Mouse (Mus musculus): ENCODE measurements around the gene Rnf144a.
"Not testable (repeated sequence)": the region's sequence is repeated elsewhere in the genome, so short reads cannot be mapped to it uniquely, and the experiment has no call there.

Gene Rnf144a

DNA sequence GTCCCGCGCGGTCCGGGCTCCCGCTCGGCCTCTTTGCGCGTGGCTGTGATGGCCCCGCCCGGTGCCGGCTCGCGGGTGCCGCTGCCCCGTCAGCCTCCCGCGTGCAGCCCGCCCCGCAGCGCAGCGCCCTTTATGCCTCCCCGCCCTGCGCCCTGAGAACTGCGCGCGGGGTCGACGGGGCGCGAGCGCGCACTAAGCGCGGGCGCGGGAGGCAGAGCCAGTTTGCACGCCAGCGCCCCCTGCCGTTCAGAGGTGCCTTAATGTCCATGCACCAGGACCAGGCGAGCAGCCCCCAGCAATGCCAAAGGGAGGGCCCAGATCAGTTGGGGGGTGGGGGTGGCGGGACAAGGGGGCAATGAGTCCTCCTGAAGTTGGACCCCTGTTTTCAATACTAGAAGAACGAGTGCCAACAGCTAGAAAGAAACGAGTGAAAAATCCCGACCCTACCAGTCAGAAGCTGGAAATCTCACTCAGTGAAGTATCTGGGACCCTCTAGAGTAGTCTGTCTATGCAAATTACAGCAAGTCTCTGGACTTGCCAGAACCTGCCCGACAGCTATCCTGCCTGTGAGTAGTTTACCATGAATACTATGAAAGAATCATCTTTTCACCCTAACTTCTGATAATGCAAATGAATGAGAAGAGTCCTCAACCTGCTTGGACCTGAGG, at the start of gene Rnf144a:
Gene Rnf144a (minus strand): TSS at position 151 of the 668 bp plus-strand sequence.
- DNase-seq (ENCODE audit: low spot score in 2 of 2): peak; percentile 79 to 93

DNA sequence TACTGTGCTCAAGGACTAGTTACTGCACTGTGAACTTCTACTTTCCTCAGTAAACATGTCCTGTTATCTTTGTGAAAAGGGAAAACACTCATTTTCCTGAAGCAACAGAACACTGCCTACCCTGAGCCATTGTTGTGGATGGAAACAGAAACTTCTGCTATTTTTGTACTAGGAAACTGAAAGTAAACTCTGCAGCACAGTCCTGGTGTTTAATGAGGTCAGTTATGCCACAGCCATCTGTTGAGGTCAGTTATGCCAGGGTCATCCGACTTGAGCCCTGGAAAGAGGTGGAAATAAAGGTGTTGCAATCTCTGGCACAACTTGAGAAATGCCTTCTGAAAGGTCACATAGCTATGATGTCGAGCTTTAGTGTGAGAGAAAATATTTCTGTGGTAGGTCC, 45.0 kb upstream of the Rnf144a start:
- DNase-seq (ENCODE audit: low spot score in 2 of 2): no peak

GRCm38 (mm10) chr12:26456028-26456698, 41.1 kb upstream of the Rnf144a start, which contains the start of gene Rsad2:
Rsad2 (minus strand) TSS chr12:26456452.
- no peak for DNase-seq (ENCODE audit: low spot score in 2 of 2)

DNA sequence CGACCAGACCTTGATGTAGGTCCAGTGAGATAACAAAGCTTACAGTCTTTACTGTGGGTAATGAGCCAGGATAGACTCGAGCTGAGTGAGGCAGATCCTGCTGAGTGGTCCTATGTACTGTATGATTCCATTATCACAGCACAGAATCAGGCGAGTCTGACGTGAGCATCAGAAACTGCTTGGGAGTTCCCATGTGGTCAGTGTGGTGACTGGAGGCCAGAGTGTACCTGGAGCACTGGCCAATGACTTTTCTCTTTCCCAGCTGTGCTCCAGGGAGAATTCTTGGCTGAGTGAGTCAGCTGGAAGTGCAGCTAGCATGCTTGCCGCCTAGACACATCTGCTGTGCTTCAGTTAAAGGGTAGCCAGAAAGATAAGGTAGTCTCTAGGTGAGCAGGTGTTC, 39.6 kb upstream of the Rnf144a start:
- no peak for DNase-seq (ENCODE audit: low spot score in 2 of 2)

- no peak for DNase-seq (ENCODE audit: low spot score in 2 of 2)
These were observed 37.9 kb upstream of the Rnf144a start for GRCm38 (mm10) chr12:26452951-26453350.

DNA sequence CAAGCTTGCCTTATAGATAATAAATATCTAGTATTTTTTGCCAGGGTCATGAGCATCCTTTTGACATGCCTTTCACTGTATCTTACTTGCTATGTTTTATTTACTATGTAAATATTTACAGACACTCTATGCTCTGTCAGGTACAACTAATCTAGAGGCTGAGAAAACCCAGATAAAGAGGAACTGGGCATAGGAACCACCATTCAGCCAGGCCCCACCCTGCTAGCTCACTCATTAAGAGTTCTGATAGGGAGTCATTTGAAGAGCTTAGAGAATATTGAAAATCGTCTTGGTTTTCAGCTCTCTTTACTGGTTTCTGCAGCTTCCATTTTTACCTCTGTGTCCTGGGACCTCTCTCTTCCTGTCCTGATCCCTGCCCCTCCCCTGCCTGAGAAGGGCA, 36.1 kb upstream of the Rnf144a start:
- no peak for DNase-seq (ENCODE audit: low spot score in 2 of 2)

DNA sequence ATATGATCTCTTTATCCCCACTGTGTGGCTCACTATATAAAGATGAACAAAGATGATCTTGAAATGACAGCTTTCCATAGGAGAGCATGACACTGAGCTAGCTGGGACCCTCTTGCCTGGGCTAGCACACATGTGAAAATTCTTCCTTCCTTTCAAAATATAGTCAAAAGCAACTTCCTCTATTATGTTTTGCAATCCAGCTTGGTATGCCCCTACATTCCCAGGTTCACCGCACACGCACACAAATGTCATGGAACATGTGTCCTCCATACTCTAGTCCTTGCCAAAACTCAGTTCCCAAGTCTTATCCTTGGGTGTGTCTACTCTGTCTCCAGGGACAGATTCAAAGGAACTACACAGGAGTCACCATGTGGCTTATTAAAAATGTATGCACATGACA, 34.4 kb upstream of the Rnf144a start:
- no peak for DNase-seq (ENCODE audit: low spot score in 2 of 2)

GRCm38 (mm10) chr12:26446377-26447045, 31.5 kb upstream of the Rnf144a start:
- DNase-seq (ENCODE audit: low spot score in 2 of 2): no peak

DNA sequence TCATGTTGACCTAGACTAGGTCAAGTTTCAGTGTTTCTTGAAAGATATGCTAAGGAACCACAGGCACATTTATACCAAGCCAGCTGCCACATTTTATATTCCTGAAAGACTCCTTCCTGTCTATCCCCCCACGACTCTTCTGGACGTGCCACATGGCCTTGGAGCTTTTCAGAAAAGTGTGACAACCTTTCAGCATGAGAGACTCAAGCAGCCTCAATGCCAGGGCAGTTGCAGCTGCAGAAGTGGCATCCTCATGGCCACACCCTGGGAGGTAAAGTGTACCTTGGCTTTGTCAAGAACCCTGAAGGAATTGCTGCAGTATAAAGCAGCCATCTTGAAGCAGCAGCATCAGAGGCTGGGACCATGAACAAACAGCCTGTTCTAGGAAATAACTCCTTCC, 29.5 kb upstream of the Rnf144a start:
- no peak for DNase-seq (ENCODE audit: low spot score in 2 of 2)

GRCm38 (mm10) chr12:26444054-26444453, 29.0 kb upstream of the Rnf144a start:
- peak; percentile 46 to 81 for DNase-seq (ENCODE audit: low spot score in 2 of 2)

DNA sequence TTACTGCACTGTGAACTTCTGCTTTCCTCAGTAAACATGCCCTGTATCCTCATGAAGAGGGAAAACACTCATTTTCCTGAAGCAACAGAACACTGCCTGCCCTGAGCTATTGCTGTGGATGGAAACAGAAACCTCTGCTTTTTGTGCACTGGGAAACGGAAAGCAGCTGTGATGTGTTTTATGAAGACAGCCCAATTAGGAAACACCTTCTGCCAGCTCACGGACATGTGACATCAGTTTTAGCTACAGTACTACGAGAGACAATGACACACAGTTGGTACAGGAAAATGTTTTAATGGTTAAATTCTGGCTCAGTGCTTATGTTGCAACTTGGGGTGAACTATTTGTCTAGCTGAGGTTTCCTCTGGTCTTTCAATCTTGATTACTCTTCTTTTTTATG, 24.3 kb upstream of the Rnf144a start:
- DNase-seq (ENCODE audit: low spot score in 2 of 2): no peak

DNA sequence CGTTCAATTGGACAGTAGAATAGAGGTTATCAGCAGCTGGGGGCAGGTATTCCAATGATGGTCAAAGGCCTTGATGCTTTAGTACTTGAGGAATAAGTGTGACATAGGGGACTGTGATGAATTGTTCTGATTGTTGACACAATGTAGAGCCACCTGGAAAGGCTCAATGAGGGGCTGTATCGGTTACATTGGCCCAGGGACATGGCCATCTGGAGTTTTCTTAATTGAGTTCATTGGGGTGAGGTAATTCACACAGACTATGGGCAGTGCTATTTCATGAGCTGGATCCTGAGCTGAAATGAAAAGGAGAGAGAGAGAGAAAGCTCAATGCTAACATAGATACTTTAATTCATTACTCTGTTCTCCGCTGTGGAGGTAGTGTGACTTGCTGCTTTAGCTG, 22.9 kb upstream of the Rnf144a start:
- no peak for DNase-seq (ENCODE audit: low spot score in 2 of 2)

DNA sequence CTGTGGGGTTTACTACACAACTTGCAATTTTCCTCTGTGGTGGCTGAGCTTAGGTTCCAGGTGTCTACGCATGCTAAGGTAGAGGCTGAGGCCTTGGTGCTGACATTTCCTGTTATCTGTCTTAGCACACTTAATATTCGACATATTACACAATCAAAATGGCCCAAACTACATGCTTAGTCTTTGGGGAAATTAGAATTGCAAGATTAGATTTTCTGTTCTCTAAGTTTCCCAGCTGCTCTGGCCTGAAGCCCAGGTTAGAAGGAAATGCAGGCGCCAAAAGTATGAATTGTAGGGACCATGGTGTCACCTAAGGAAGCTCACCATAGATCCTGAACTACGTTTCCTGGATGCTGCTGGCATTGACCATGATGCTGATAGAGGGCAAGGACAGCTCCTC, 21.3 kb upstream of the Rnf144a start:
- no peak for DNase-seq (ENCODE audit: low spot score in 2 of 2)

GRCm38 (mm10) chr12:26428771-26429170, 13.7 kb upstream of the Rnf144a start:
- not testable (repeated sequence) for DNase-seq (ENCODE audit: low spot score in 2 of 2)

DNA sequence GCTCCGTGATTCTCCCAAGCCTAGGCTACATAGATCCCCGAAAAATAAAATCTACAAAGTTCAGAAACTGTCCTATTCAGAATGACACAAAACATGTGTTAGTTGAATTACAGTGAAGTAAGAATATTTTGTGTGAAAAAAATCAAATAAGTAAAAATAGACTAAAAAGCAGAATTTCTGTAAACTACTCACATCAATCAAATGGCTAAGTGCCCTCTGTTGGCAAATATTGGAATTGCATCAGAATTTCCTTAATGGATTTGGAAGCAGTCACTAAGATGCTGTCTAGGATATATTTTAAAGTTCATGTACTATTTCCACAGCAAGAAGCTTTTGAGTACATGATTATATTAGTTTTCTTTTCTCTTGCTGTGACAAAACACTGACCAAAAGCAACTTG, 9.8 kb upstream of the Rnf144a start:
- no peak for DNase-seq (ENCODE audit: low spot score in 2 of 2)

DNA sequence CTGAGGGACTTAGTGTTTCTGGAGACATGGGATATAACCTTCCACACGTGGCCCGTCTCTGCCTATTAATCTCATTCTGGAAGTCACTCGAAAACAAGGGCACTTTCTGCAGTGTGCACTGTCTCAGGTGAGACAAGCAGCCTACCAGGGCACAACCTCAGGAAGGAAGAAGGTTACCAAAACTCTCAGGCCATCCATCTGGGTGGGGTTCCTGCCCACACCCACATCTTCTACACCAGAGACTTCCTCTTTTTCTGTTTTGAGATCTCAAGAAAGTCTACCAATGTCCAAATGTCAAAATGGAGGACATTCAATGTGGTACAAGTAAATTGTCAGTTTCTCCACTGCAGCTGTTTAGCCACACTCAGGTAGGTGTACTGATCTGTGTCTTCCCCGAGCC, 3.3 kb upstream of the Rnf144a start:
- no peak for DNase-seq (ENCODE audit: low spot score in 2 of 2)

DNA sequence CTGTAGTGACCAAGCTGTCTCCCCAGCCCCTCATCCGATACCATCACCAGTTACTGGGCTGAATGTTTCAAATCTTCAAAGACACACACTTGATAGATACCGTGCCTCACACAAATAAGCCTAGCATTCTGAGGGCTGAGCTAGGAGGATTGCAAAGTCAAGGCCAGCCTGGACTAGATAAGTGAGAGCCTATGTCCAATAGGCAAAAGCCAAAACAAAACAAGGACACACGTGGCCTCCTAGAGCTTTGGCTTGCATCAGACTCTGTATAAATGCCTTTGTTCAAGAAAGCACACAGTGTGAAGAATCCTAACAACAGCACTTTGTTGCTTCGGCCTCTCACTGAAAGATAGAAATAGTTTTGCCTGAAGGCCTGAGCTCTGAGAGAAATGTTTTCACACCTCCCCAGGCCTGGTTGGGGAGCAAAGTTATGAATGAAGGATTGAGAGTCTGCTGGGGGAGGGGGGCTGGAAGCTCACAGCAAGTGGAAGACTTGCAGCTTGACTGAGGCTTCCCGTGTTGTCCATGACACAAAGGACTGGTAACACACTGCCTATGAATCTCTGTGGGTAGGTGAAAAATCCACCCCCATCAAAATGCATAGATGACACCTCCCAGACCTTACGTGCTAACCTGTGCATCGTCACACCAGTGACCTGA, 1.7 kb upstream of the Rnf144a start:
- DNase-seq (ENCODE audit: low spot score in 2 of 2): no peak

DNA sequence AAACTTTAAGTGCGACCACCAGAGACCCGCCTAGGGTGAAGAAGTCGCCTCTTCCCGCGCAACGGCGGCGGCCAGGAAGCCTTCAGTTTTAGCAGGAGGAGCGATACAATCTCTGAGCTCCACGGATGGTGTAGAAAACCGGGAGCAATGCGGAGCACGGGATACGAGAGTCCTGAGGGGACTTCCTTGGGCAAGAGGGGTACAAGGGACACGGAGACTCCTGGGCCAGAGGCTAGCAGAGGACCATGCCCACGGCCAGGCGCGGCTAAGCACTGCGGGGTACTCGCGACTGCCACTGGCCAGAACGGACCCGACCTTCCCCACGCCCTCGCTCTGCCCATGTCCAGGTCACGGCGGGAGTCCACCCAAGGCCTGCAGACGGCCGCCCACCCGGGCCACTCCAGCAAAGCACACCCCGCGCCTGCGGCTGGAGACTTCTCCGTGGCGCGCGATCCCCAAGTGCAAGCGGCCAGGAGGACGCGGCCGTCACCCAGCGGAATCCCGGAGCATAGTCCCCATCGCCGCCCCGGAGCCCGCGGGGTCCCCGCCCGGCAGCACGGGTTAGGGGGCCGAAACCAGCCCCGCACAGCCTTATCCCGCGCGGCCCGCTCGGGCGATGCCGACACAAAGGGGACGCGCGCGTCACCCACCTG, 477 bp downstream of the Rnf144a start:
- peak in 1 of 2 experiments; percentile 61 for DNase-seq (ENCODE audit: low spot score in 2 of 2)

GRCm38 (mm10) chr12:26413961-26414411, 1.1 kb downstream of the Rnf144a start:
- DNase-seq (ENCODE audit: low spot score in 2 of 2): no peak

GRCm38 (mm10) chr12:26412802-26413201, 2.3 kb downstream of the Rnf144a start:
- DNase-seq (ENCODE audit: low spot score in 2 of 2): no peak

DNA sequence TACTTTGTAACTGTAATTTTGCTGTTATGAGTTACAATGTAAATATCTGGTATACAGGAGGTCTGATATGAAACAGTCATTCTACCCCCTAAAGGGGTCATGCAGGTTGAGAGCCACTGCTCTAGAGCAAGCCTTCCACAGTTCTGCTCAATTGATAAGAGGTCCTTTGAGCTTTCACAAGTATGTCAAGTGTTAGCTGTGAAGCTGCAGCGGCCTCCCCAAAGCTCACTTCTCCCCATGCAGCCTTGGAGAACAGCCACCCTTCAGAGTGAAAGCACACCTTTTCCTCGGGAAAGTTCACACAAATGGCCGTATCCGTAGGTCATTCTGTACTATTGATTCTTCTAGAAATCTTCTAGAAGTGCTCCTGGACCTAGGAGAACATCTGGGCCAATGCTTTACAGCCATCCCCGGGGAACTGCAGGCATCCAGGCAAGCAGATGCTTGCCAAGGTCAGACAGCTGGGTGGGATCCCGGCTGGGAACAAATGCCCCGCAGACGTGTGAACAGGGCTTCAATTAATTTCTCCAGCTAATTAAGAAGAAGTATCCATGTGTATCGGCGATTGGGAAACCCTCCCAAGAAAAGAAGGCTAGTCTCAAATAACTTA, 3.1 kb downstream of the Rnf144a start:
- no peak for DNase-seq (ENCODE audit: low spot score in 2 of 2)
